Comparison of ENCODE assay signal across 15 mouse cellular contexts in the genomic region with DNA sequence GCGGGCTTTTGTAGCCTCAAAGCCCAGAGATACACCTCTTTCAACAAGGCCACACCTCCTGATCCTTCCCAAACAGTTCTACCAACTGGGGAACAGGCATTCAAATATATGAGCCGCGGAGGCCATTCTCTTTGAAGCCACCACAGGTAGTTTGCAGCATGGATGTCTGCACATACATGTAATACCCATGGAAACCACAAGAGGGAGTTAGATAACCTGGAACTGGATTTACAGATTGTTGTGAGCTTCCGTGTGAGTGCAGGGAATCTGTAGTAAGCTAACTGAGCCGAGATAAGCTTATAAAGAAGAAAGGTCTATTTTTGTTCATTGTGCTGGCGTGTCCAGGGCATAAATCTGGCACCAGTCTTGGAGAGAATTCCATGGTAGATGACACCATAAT.
DNase-seq lines count a peak whose midpoint lies in the region; ATAC-seq and TF ChIP-seq lines count a peak whose summit lies in the region.
"Had no signal": no experiment of that assay in that cellular context is flagged by ENCODE, and none has a peak within 500 bp of the region (broad histone marks: within the 10 kb centered on the region; RNA-seq: fewer than 3 reads in every experiment).

No protein-coding gene starts in this region.

- no peaks in the 10 kb centered on the region for H3K79me2 ChIP-seq in heart, adult 2 months (replicated peaks; ENCODE audit: control insufficient read depth, insufficient read depth, low read length)
- H3K79me2 ChIP-seq in MEL (ENCODE audit: control insufficient read depth, insufficient read depth, low read length, poor library complexity): no peaks in the 10 kb centered on the region

- intact Hi-C loops in heart, adult 2 months (cut with DNase I): no loop called here

- 88% methylated on average over 6 of the region's 6 CpGs for WGBS in heart, adult 2 months
- 90% methylated on average over 6 of the region's 6 CpGs for WGBS in lung, adult 2 months

- TF ChIP-seq CTCF in heart, adult 2 months (IDR thresholded peaks at IDR 0.05): peak; percentile 74
- TF ChIP-seq CTCF in lung, adult 2 months (IDR thresholded peaks at IDR 0.05; ENCODE audit: insufficient read depth, low read length): peak; percentile 9; the same call in 1 of the 2 replicates
- peak in 2 of 3 experiments; percentile 52 to 61; a peak in 4 of 6 replicates for TF ChIP-seq CTCF in MEL (IDR thresholded peaks at IDR 0.05 in 2 of 3, conservative IDR thresholded peaks at IDR 0.05 in 1 of 3; ENCODE audit: control insufficient read depth in 1 of 3, insufficient read depth in 1 of 3, low read depth in 2 of 3, low read length in 3 of 3, poor library complexity in 1 of 3, severe bottlenecking in 1 of 3)

- H3K27me3 ChIP-seq in heart, adult 2 months (ENCODE audit: control insufficient read depth, insufficient read depth, low read length): no peaks in the 10 kb centered on the region
- no peaks in the 10 kb centered on the region; a peak in 1 of 4 replicates for H3K27me3 ChIP-seq in MEL (ENCODE audit: control insufficient read depth in 1 of 2, insufficient read depth in 2 of 2, low read length in 2 of 2)
- H3K27me3 ChIP-seq: midbrain, embryonic 15.5 days had no signal

- no peak overlapping the region for H3K27ac ChIP-seq in heart, adult 2 months
- no peak overlapping the region for H3K27ac ChIP-seq in MEL (ENCODE audit: control insufficient read depth, low read depth, low read length)
- H3K27ac ChIP-seq: hindbrain, embryonic 15.5 days; lung, embryonic 15.5 days; midbrain, embryonic 15.5 days had no signal

- H3K4me1 ChIP-seq in heart, adult 2 months (ENCODE audit: control insufficient read depth, insufficient read depth, low read length): no peaks in the 10 kb centered on the region
- H3K4me1 ChIP-seq in lung, adult 2 months (ENCODE audit: control insufficient read depth, insufficient read depth, low read length): no peaks in the 10 kb centered on the region
- H3K4me1 ChIP-seq in MEL (ENCODE audit: control insufficient read depth in 1 of 2, insufficient read depth in 2 of 2, low read length in 2 of 2): no peaks in the 10 kb centered on the region

- no peaks in the 10 kb centered on the region for H3K36me3 ChIP-seq in heart, adult 2 months (ENCODE audit: control insufficient read depth, insufficient read depth, low read length)
- no peaks in the 10 kb centered on the region for H3K36me3 ChIP-seq in MEL (ENCODE audit: control insufficient read depth in 1 of 2, insufficient read depth in 2 of 2, low read length in 2 of 2)
- H3K36me3 ChIP-seq: hindbrain, embryonic 15.5 days; lung, embryonic 15.5 days; midbrain, embryonic 15.5 days had no signal

- peak; percentile 22; the same call in 1 of the 2 replicates for ATAC-seq in megakaryocyte-erythroid progenitor cell, adult 5-6 weeks (replicated peaks; ENCODE audit: low FRiP score, low TSS enrichment, poor library complexity, severe bottlenecking)
- ATAC-seq in frontal cortex, adult (ENCODE audit: low TSS enrichment): no peak
- ATAC-seq: midbrain, embryonic 15.5 days had no signal

- no peak for DNase-seq in heart, adult 2 months
- DNase-seq in heart, adult 9 months (ENCODE audit: low spot score in 2 of 2): no peak
- DNase-seq in lung, adult 2 months: no peak
- no peak for DNase-seq in lung, postnatal 36 days
- DNase-seq in MEL (ENCODE audit: low read depth, low spot score): peak; percentile 26
- DNase-seq in adrenal gland, adult (ENCODE audit: inconsistent age in 2 of 2, low spot score in 1 of 2): no peak
- DNase-seq: adrenal gland, postnatal 14 days; gastrocnemius, postnatal 10 days; kidney, postnatal 25 days; thymus, postnatal 14 days had no signal

- no peak for TF ChIP-seq POLR2A in heart, adult 2 months (IDR thresholded peaks at IDR 0.05; ENCODE audit: insufficient read depth, low read depth, low read length)
- no peak for TF ChIP-seq POLR2A in lung, adult 2 months (IDR thresholded peaks at IDR 0.05; ENCODE audit: borderline replicate concordance, extremely low read depth, low read depth, low read length)
- TF ChIP-seq POLR2A in MEL (IDR thresholded peaks at IDR 0.05; ENCODE audit: control insufficient read depth in 1 of 2, insufficient read depth in 1 of 2, low read depth in 1 of 2, low read length in 2 of 2, poor library complexity in 1 of 2): no peak

- TF ChIP-seq EP300 in heart, adult 2 months (IDR thresholded peaks at IDR 0.05; ENCODE audit: insufficient read depth, low read depth, low read length): no peak
- TF ChIP-seq EP300 in MEL (IDR thresholded peaks at IDR 0.05; ENCODE audit: low read depth in 1 of 2, low read length in 2 of 2): no peak

- H3K9ac ChIP-seq in heart, adult 2 months (ENCODE audit: low read depth, low read length): no peak overlapping the region
- H3K9ac ChIP-seq in MEL (ENCODE audit: control insufficient read depth, low read depth, low read length, poor library complexity, severe bottlenecking): no peak overlapping the region
- H3K9ac ChIP-seq: hindbrain, embryonic 15.5 days; lung, embryonic 15.5 days; midbrain, embryonic 15.5 days had no signal

- no peaks in the 10 kb centered on the region for H3K9me3 ChIP-seq in MEL (replicated peaks; ENCODE audit: insufficient read depth, low read length)
- H3K9me3 ChIP-seq: hindbrain, embryonic 15.5 days; lung, embryonic 15.5 days; midbrain, embryonic 15.5 days had no signal

- H3K4me3 ChIP-seq in heart, adult 2 months: no peak overlapping the region
- no peak overlapping the region for H3K4me3 ChIP-seq in lung, adult 2 months (replicated peaks; ENCODE audit: extremely low read depth, low read depth, low read length)
- H3K4me3 ChIP-seq in MEL (ENCODE audit: control insufficient read depth in 1 of 2, insufficient read depth in 1 of 2, low read depth in 2 of 2, low read length in 2 of 2): no peak overlapping the region
- H3K4me3 ChIP-seq: hindbrain, embryonic 15.5 days; lung, embryonic 15.5 days; midbrain, embryonic 15.5 days had no signal

- peak; percentile 54 for TF ChIP-seq RAD21 in MEL (IDR thresholded peaks at IDR 0.05; ENCODE audit: low read depth, low read length)

TF ChIP-seq in MEL, 35 proteins besides CTCF, POLR2A, EP300 and RAD21:
- TF ChIP-seq SIN3A (IDR thresholded peaks at IDR 0.05; ENCODE audit: low read length): no peak
- TF ChIP-seq ZMIZ1 (IDR thresholded peaks at IDR 0.05; ENCODE audit: low read depth, low read length): no peak
- peak; percentile 54 for TF ChIP-seq SMC3 (IDR thresholded peaks at IDR 0.05; ENCODE audit: low read depth, low read length)
- TF ChIP-seq ZNF384 (IDR thresholded peaks at IDR 0.05; ENCODE audit: low read depth, low read length): no peak
- 0 out of 2 replicates have a peak, but pooled peaks have one; percentile 18 for TF ChIP-seq ZC3H11A (IDR thresholded peaks at IDR 0.05; ENCODE audit: low read depth, low read length)
- no peak for TF ChIP-seq MAFK (IDR thresholded peaks at IDR 0.05; ENCODE audit: borderline replicate concordance, low read depth, low read length)
- no peak for TF ChIP-seq HCFC1 (IDR thresholded peaks at IDR 0.05; ENCODE audit: low read depth, low read length)
- no peak for TF ChIP-seq UBTF (IDR thresholded peaks at IDR 0.05; ENCODE audit: borderline replicate concordance, insufficient read depth, low read depth, low read length)

Comparison
In these comparisons a context has a peak if more than half of its experiments do, and no peak if none do; other contexts are left out.
1. CTCF ChIP-seq: peak in every context shown above with its lines; median percentile 74 in heart, adult 2 months; 56 in MEL; 9 in lung, adult 2 months.